Mouse (Mus musculus) kidney, embryonic 16.5 days (tissue): ENCODE results near the gene Ppp1r11. TPM values are rescaled to one million over a fixed set of nuclear protein-coding genes. Genes with fewer than 3 reads are reported as not detected.
"Not testable (repeated sequence)": the region's sequence is repeated elsewhere in the genome, so short reads cannot be mapped to it uniquely, and the experiment has no call there.

Experiments used
- ATAC-seq: fragments of 200-750 bp; cut with Nextera tagmentation; 2 replicates; pipeline ENCODE4 v1.8.0; 2017; ENCODE audit warnings: moderate TSS enrichment; ENCODE audit not compliant: low FRiP score, low TSS enrichment
- H3K27ac ChIP-seq: fragments of 300-500 bp; sonication (generic); 2 replicates; pipeline ENCODE4 v1.5.1; 2014; ENCODE audit warnings: low read length
- H3K27me3 ChIP-seq: fragments of 300-500 bp; sonication (generic); 2 replicates; pipeline ENCODE4 v1.6.1; 2014; ENCODE audit warnings: low read length, control low read depth, mixed read lengths; ENCODE audit not compliant: insufficient read depth
- H3K36me3 ChIP-seq: fragments of 300-500 bp; sonication (generic); 2 replicates; pipeline ENCODE4 v1.6.1; 2014; ENCODE audit warnings: low read length, control low read depth, mixed read lengths; ENCODE audit not compliant: insufficient read depth
- H3K4me1 ChIP-seq: fragments of 300-500 bp; sonication (generic); 2 replicates; pipeline ENCODE4 v1.6.1; 2014; ENCODE audit warnings: low read length, control low read depth, mixed read lengths; ENCODE audit not compliant: insufficient read depth
- H3K4me2 ChIP-seq: fragments of 300-500 bp; sonication (generic); replicated peaks from 2 replicates; pipeline ENCODE4 v1.6.1; 2014; ENCODE audit warnings: low read depth, low read length
- H3K4me3 ChIP-seq: fragments of 300-500 bp; sonication (generic); 2 replicates; pipeline ENCODE4 v1.5.1; 2014; ENCODE audit warnings: mild to moderate bottlenecking, low read length
- H3K9ac ChIP-seq: fragments of 300-500 bp; sonication (generic); replicated peaks from 2 replicates; pipeline ENCODE4 v1.6.1; 2014; ENCODE audit warnings: low read length
- H3K9me3 ChIP-seq: fragments of 300-500 bp; sonication (generic); 2 replicates; pipeline ENCODE4 v1.6.1; 2016; ENCODE audit warnings: low read length, control low read depth
- WGBS: fragments of 180-500 bp; shearing (Covaris S2); extraction: QIAGEN DNeasy Blood & Tissue Kit; methylation state at CpG from one replicate; pipeline ENCODE4 v1.1.7; 2014; 5-methylcytosine and 5-hydroxymethylcytosine counted together
- polyA plus RNA-seq: library from polyadenylated mRNA; unstranded; fragments of >200 nt; fragmentation: Nextera tagmentation; extraction: Ambion mirVana; gene quantifications from 2 replicates; pipeline ENCODE4 v1.2.1, GENCODE M21; 2015

The Ppp1r11 gene
- polyA plus RNA-seq = 111 and 116 TPM in 2 replicates

- Histone ChIP-seq H3K27me3 (peaks cover 5% of the 10 kb centered on the region), H3K9me3 (no peaks in the 10 kb centered on the region), H3K27ac (peak within 1 kb of the TSS; percentile 76), H3K4me1 (peaks cover 14% of the 10 kb centered on the region), H3K4me2 (peak within 1 kb of the TSS; percentile 91), H3K36me3 (peaks cover 8% of the 10 kb centered on the region; the same call in 1 of the 2 replicates), H3K9ac (peak within 1 kb of the TSS; percentile 87), H3K4me3 (peak within 1 kb of the TSS; percentile 87)
- 2% methylated on average over 36 of the region's 36 CpGs for WGBS
- ATAC-seq = peak; percentile 97
These were observed at the start of gene Ppp1r11 for GRCm38 (mm10) chr17:36950981-36951947. TSS of gene Ppp1r11 (minus strand) at chr17:36951741.

DNA sequence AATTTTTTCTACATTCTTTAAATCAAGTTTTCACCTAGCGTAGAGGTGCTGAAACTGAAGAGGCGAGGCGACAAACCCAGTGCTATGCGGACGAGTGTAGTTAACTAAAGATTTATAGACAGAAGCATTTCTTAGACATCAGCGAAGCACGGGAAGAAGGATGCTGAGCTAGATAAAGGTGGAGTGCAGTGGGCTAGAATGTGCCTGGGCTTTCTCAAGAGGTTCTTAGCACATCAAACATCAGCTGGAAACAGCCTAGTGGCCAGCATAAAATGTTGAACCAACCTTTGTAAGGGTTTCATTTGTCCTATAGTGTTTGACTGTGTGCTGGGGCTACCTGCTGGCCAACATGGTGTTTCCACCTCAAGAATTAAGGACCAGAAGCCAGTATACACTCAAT, 49.3 kb upstream of the Ppp1r11 start, which contains the start of gene Zfp57:
Gene Zfp57 (plus strand): TSS at position 301 of the 400 bp plus-strand sequence.
- Histone ChIP-seq H3K4me1 (peaks cover 9% of the 10 kb centered on the region; the same call in 1 of the 2 replicates), H3K9ac (no peak within 1 kb of the TSS), H3K4me2 (peak within 1 kb of the TSS; percentile 76; the same call in 1 of the 2 replicates), H3K27ac (no peak within 1 kb of the TSS), H3K27me3 (no peaks in the 10 kb centered on the region), H3K9me3 (no peaks in the 10 kb centered on the region), H3K36me3 (peaks cover 5% of the 10 kb centered on the region; the same call in 1 of the 2 replicates), H3K4me3 (no peak within 1 kb of the TSS)
- no peak for ATAC-seq
- WGBS = 88% methylated on average over 7 of the region's 7 CpGs

DNA sequence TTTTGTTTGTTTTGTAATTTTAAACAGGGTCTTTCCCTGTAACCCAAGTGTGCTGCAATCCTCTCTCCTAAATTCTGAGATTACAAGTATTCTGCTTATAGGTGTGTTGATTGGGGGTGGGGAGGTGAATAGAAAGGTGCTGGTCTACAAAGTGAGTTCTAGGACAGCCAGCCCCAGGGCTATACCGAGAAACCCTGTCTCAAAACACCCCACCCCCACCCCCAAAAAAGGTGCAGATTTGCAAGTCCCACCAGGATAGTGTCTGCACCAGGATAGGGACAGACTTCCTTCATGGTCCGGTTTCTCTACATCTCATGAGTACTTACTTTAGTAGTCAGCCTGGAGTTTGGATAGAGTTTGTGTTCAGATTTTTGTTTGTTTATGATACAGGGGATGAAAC, 46.9 kb upstream of the Ppp1r11 start:
- no peak for ATAC-seq
- 72% methylated on average over 2 of the region's 2 CpGs for WGBS
- no peak overlapping the region for H3K4me2 ChIP-seq
- H3K27me3 ChIP-seq = no peaks in the 10 kb centered on the region
- no peaks in the 10 kb centered on the region for H3K9me3 ChIP-seq
- H3K36me3 ChIP-seq = no peaks in the 10 kb centered on the region
- H3K9ac ChIP-seq = no peak overlapping the region
- H3K27ac ChIP-seq = no peak overlapping the region
- H3K4me3 ChIP-seq = no peak overlapping the region
- peaks cover 5% of the 10 kb centered on the region; the same call in 1 of the 2 replicates for H3K4me1 ChIP-seq

DNA sequence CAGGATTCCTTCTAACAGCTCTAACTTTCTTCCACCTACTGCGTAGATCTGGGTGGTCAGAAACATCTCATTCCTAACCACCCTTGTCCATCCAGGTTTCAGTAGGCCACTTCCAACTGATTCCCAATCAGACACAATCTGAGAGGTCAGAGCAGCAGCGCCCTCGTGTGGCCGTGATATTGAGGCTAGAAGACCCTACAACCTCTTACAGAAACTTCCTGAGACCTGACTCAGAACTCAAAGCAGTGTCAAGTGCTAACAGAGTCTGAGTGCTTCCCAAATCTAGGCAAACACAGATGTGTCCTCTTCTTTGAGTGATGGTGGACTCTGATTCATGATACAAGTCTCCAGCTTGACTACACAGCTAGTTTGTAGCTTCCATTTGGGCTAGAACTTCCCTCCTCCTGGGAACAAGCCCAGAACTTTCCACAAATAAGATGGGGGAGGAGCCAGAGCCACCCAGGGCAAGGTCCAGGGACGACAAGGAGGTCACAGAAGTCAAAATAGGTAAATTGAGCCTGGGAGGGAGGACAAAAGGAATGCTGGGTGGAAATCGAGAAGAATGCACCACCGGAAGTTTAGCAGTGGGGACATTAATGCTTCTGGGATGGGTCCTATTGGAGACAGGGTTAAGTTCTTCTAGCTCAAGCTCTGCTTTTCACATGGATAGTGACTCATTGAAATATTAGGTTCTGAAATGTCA, 45.6 kb upstream of the Ppp1r11 start:
- Histone ChIP-seq H3K27ac (no peak overlapping the region), H3K36me3 (no peaks in the 10 kb centered on the region), H3K4me1 (no peaks in the 10 kb centered on the region), H3K9me3 (no peaks in the 10 kb centered on the region), H3K27me3 (no peaks in the 10 kb centered on the region), H3K4me2 (no peak overlapping the region), H3K9ac (no peak overlapping the region), H3K4me3 (no peak overlapping the region)
- WGBS = 18% methylated on average over 7 of the region's 7 CpGs
- ATAC-seq = peak; percentile 77; the same call in 1 of the 2 replicates

DNA sequence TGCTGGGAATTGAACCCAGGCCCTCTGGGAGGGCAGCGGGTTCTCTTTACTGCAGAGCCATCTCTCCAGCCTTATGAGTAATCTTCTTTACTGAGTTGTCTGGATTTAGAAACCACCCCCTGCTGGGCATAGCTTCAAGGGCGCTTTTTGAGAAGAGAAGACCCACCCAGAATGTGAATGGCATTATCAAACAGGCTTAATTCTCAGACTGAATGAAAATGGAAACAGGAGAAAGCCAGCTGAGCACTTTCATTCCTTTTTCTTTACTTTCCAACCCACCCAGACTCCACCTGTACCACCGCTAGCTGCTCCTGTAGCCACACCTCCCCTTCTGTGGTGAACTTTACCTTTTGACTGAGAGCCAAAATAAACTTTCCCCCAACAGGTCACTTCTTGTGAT, 43.9 kb upstream of the Ppp1r11 start:
- H3K9me3 ChIP-seq = no peaks in the 10 kb centered on the region
- no peaks in the 10 kb centered on the region for H3K4me1 ChIP-seq
- no peak for ATAC-seq
- no peak overlapping the region for H3K4me3 ChIP-seq
- H3K27me3 ChIP-seq = no peaks in the 10 kb centered on the region
- H3K36me3 ChIP-seq = no peaks in the 10 kb centered on the region
- no peak overlapping the region for H3K9ac ChIP-seq
- 74% methylated on average over 3 of the region's 3 CpGs for WGBS
- no peak overlapping the region for H3K27ac ChIP-seq
- no peak overlapping the region for H3K4me2 ChIP-seq

GRCm38 (mm10) chr17:36994528-36994927, 43.0 kb upstream of the Ppp1r11 start:
- peaks cover 3% of the 10 kb centered on the region for H3K27me3 ChIP-seq
- no peak overlapping the region for H3K4me3 ChIP-seq
- no peaks in the 10 kb centered on the region for H3K36me3 ChIP-seq
- H3K4me2 ChIP-seq = no peak overlapping the region
- H3K9me3 ChIP-seq = no peaks in the 10 kb centered on the region
- WGBS = 89% methylated on average over 2 of the region's 2 CpGs
- no peak overlapping the region for H3K9ac ChIP-seq
- ATAC-seq = no peak
- no peaks in the 10 kb centered on the region for H3K4me1 ChIP-seq
- no peak overlapping the region for H3K27ac ChIP-seq

DNA sequence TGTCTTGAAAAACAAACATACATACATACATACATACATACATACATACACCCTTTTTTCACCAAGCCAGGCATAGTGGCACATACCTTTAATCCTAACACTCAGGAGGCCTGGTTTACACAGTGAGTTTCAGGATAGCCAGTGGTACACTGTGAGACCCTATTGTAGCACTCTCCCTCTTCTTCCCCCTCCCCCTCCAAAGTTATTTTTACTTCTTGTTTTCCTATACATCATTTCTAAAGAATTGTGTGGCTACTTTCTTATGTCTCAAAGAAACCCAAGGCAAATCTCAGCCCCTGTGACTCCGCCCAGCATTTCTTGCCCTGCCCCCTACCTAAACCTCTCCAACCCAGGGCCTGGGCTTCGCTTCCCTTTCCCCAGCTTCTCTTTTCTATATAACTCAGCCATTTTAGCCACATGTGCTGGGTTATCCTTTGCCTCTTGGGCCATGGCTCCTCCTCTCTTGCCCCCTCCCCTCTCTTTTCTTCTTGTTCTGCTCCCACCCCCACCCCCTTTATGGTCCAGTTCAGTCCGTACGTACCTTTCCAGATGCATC, 42.3 kb upstream of the Ppp1r11 start:
- Histone ChIP-seq H3K27me3 (peaks cover 10% of the 10 kb centered on the region), H3K4me2 (no peak overlapping the region), H3K36me3 (no peaks in the 10 kb centered on the region), H3K4me3 (no peak overlapping the region), H3K9me3 (no peaks in the 10 kb centered on the region), H3K9ac (no peak overlapping the region), H3K4me1 (no peaks in the 10 kb centered on the region), H3K27ac (no peak overlapping the region)
- ATAC-seq = no peak
- 89% methylated on average over 4 of the region's 4 CpGs for WGBS

GRCm38 (mm10) chr17:36992336-36993104, 41.0 kb upstream of the Ppp1r11 start:
- 64% methylated on average over 3 of the region's 3 CpGs for WGBS
- no peak for ATAC-seq
- Histone ChIP-seq H3K4me3 (no peak overlapping the region), H3K9ac (no peak overlapping the region), H3K4me2 (no peak overlapping the region), H3K27me3 (peaks cover 23% of the 10 kb centered on the region), H3K36me3 (no peaks in the 10 kb centered on the region), H3K9me3 (no peaks in the 10 kb centered on the region), H3K27ac (no peak overlapping the region), H3K4me1 (no peaks in the 10 kb centered on the region)

GRCm38 (mm10) chr17:36990630-36991029, 39.1 kb upstream of the Ppp1r11 start:
- not testable (repeated sequence) for H3K4me2 ChIP-seq, H3K9me3 ChIP-seq, H3K36me3 ChIP-seq, ATAC-seq, H3K4me1 ChIP-seq, H3K9ac ChIP-seq, H3K4me3 ChIP-seq, H3K27ac ChIP-seq
- H3K27me3 ChIP-seq = peaks cover 33% of the 10 kb centered on the region
- WGBS = 97% methylated on average over 6 of the region's 6 CpGs
